Comparison of ENCODE assay signal across 8 mouse cellular contexts in the genomic region with DNA sequence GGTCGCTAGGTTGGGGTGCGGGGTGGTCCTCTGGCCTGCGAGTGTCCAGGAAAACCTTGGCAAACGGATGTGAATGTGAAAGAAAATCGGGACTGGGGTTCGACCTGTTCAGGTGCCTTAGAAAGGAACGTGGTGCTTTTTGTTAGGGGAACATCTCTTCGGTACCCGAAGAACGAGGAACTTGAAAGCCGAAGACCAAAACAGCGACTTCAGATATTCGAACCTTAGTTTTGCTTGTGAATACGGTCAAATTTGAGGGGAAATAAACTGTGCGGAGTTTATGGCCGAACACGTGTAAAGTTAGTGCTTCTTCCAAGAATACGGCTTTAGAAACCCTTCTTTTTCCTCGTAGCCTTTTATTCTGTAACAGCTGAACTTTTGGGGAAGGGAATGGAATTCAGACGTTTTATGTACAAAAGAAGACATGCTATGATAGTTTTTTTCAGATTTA. TPM values are rescaled to one million over a fixed set of nuclear protein-coding genes. Genes with fewer than 3 reads are reported as not detected.
A peak's percentile ranks its signal among the peaks of the same experiment; 100 is the strongest.
DNase-seq lines count a peak whose midpoint lies in the region; ATAC-seq and TF ChIP-seq lines count a peak whose summit lies in the region.

No protein-coding gene starts in this region.

- no peaks in the 10 kb centered on the region for H3K36me3 ChIP-seq in heart, embryonic 11.5 days (ENCODE audit: control insufficient read depth, insufficient read depth, low read length)
- peaks cover 0 to 8% of the 10 kb centered on the region in 2 experiments for H3K36me3 ChIP-seq in CH12.LX (replicated peaks in 1 of 2; ENCODE audit: control insufficient read depth in 1 of 2, insufficient read depth in 1 of 2, low read length in 1 of 2)
- no peaks in the 10 kb centered on the region for H3K36me3 ChIP-seq in forebrain, embryonic 12.5 days (replicated peaks)
- peaks cover 5% of the 10 kb centered on the region; the same call in 1 of the 2 replicates for H3K36me3 ChIP-seq in liver, embryonic 13.5 days

- peak overlapping the region; percentile 85 for H3K4me2 ChIP-seq in heart, embryonic 11.5 days
- peak overlapping the region; percentile 78; the same call in 1 of the 2 replicates for H3K4me2 ChIP-seq in CH12.LX (ENCODE audit: insufficient read depth, low read depth, poor library complexity, severe bottlenecking)
- H3K4me2 ChIP-seq in forebrain, embryonic 12.5 days, result peak overlapping the region; percentile 71
- H3K4me2 ChIP-seq in liver, embryonic 13.5 days, result peak overlapping the region; percentile 86

- H3K4me3 ChIP-seq in heart, embryonic 11.5 days (ENCODE audit: low read depth, low read length), result peak overlapping the region; percentile 98
- peak overlapping the region; percentile 83 to 95 (median 85) for H3K4me3 ChIP-seq in CH12.LX (replicated peaks in 1 of 3; ENCODE audit: low read depth in 2 of 3, low read length in 2 of 3, poor library complexity in 1 of 3)
- H3K4me3 ChIP-seq in forebrain, embryonic 12.5 days (replicated peaks), result peak overlapping the region; percentile 94
- H3K4me3 ChIP-seq in liver, embryonic 13.5 days (replicated peaks), result peak overlapping the region; percentile 91

- H3K9me3 ChIP-seq in heart, embryonic 11.5 days (replicated peaks; ENCODE audit: control insufficient read depth, low read length), result no peaks in the 10 kb centered on the region
- no peaks in the 10 kb centered on the region for H3K9me3 ChIP-seq in CH12.LX (replicated peaks; ENCODE audit: low read length)
- peaks cover 10% of the 10 kb centered on the region; the same call in 1 of the 2 replicates for H3K9me3 ChIP-seq in forebrain, embryonic 12.5 days
- H3K9me3 ChIP-seq in liver, embryonic 13.5 days (replicated peaks), result no peaks in the 10 kb centered on the region

- TF ChIP-seq POLR2A in CH12.LX (IDR thresholded peaks at IDR 0.05; ENCODE audit: low read depth, low read length), result no peak

- no peak for TF ChIP-seq CTCF in CH12.LX (conservative IDR thresholded peaks at IDR 0.05 in 1 of 2, IDR thresholded peaks at IDR 0.05 in 1 of 2; ENCODE audit: low read depth in 2 of 2, low read length in 2 of 2)

- WGBS in heart, embryonic 11.5 days (ENCODE audit: insufficient replicate concordance), result under 1% methylated on average over 20 of the region's 20 CpGs
- under 1% methylated on average over 20 of the region's 20 CpGs for WGBS in forebrain, embryonic 12.5 days
- 1% methylated on average over 20 of the region's 20 CpGs for WGBS in liver, embryonic 13.5 days (ENCODE audit: insufficient replicate concordance)

- peaks cover 48% of the 10 kb centered on the region for H3K79me2 ChIP-seq in CH12.LX (replicated peaks; ENCODE audit: control insufficient read depth, extremely low read depth, insufficient read depth, poor library complexity, severe bottlenecking)

- no peak for TF ChIP-seq EP300 in CH12.LX (IDR thresholded peaks at IDR 0.05; ENCODE audit: low read length)

- dilution Hi-C loops in CH12.LX (cut with MboI; ENCODE audit: extremely low pct_ligation_motif_present, extremely low pct_unique_long_range_greater_than_20kb, low sequenced_read_pairs), result no loop called here

- H3K27me3 ChIP-seq in heart, embryonic 11.5 days (ENCODE audit: control insufficient read depth, insufficient read depth, low read length), result no peaks in the 10 kb centered on the region
- no peaks in the 10 kb centered on the region for H3K27me3 ChIP-seq in CH12.LX (replicated peaks)
- no peaks in the 10 kb centered on the region for H3K27me3 ChIP-seq in forebrain, embryonic 12.5 days
- no peaks in the 10 kb centered on the region for H3K27me3 ChIP-seq in liver, embryonic 13.5 days

- H3K27ac ChIP-seq in heart, embryonic 11.5 days (ENCODE audit: low read depth, low read length), result peak overlapping the region; percentile 98
- H3K27ac ChIP-seq in CH12.LX (ENCODE audit: insufficient read depth, low read depth), result 0 out of 2 replicates have a peak overlapping the region, but pooled peaks have one; percentile 75
- peak overlapping the region; percentile 99 for H3K27ac ChIP-seq in forebrain, embryonic 12.5 days
- H3K27ac ChIP-seq in liver, embryonic 13.5 days, result peak overlapping the region; percentile 93

- H3K4me1 ChIP-seq in heart, embryonic 11.5 days (ENCODE audit: control insufficient read depth, insufficient read depth, low read length), result peaks cover 10% of the 10 kb centered on the region
- H3K4me1 ChIP-seq in CH12.LX (ENCODE audit: control insufficient read depth in 1 of 2, insufficient read depth in 2 of 2), result peaks cover 0 to 36% of the 10 kb centered on the region in 2 experiments; a peak in 3 of 4 replicates
- peaks cover 22% of the 10 kb centered on the region for H3K4me1 ChIP-seq in forebrain, embryonic 12.5 days
- H3K4me1 ChIP-seq in liver, embryonic 13.5 days (replicated peaks), result peaks cover 32% of the 10 kb centered on the region

- H3K9ac ChIP-seq in heart, embryonic 11.5 days (ENCODE audit: low read depth, low read length), result peak overlapping the region; percentile 100
- peak overlapping the region; percentile 89 for H3K9ac ChIP-seq in CH12.LX (ENCODE audit: insufficient read depth, low read depth)
- H3K9ac ChIP-seq in forebrain, embryonic 12.5 days, result peak overlapping the region; percentile 97
- peak overlapping the region; percentile 99 for H3K9ac ChIP-seq in liver, embryonic 13.5 days

- DNase-seq in heart, adult 8-10 months (ENCODE audit: low spot score), result no peak
- peak; percentile 36 for DNase-seq in CH12.LX (ENCODE audit: extremely low read depth)
- no peak for DNase-seq in liver, embryonic 13.5 days
- no peak for DNase-seq in urinary bladder, adult 18-20 months (ENCODE audit: low spot score in 2 of 2)
- no peak for DNase-seq in frontal cortex, adult 2 months (ENCODE audit: extremely low spot score in 1 of 2, low spot score in 1 of 2)
- no peak for DNase-seq in urinary bladder, postnatal 25 days (ENCODE audit: low spot score)

- TF ChIP-seq RAD21 in CH12.LX (IDR thresholded peaks at IDR 0.05; ENCODE audit: low read depth, low read length), result no peak

- in situ Hi-C loops in CH12.LX (cut with MboI; ENCODE audit: low pct_ligation_motif_present, low pct_unique_long_range_greater_than_20kb, low sequenced_read_pairs), result no loop called here

- no peak for ATAC-seq in heart, embryonic 11.5 days (replicated peaks; ENCODE audit: insufficient number of reproducible peaks, low FRiP score, low TSS enrichment)
- ATAC-seq in forebrain, embryonic 12.5 days (ENCODE audit: low FRiP score), result no peak
- no peak for ATAC-seq in liver, embryonic 13.5 days (ENCODE audit: low read depth)

TF ChIP-seq in CH12.LX, 34 proteins besides CTCF, POLR2A, EP300 and RAD21:
- no peak for TF ChIP-seq JUN (IDR thresholded peaks at IDR 0.05; ENCODE audit: insufficient read depth, low read depth, low read length)
- no peak; the same call in 1 of the 2 replicates for TF ChIP-seq UBTF (IDR thresholded peaks at IDR 0.05; ENCODE audit: low read depth, low read length)
- no peak for TF ChIP-seq ELF1 (IDR thresholded peaks at IDR 0.05; ENCODE audit: low read depth, low read length)
- TF ChIP-seq USF2 (conservative IDR thresholded peaks at IDR 0.05; ENCODE audit: low read depth, low read length), result no peak
- no peak for TF ChIP-seq GABPA (IDR thresholded peaks at IDR 0.05; ENCODE audit: insufficient replicate concordance, low read depth, low read length)
- no peak for TF ChIP-seq BHLHE40 (IDR thresholded peaks at IDR 0.05; ENCODE audit: low read depth, low read length)
- peak; percentile 43; the same call in 1 of the 2 replicates for TF ChIP-seq MYC (IDR thresholded peaks at IDR 0.05; ENCODE audit: low read depth, low read length)
- TF ChIP-seq MEF2A (IDR thresholded peaks at IDR 0.05; ENCODE audit: borderline replicate concordance, low read depth, low read length), result no peak
- peak; percentile 79; the same call in 1 of the 2 replicates for TF ChIP-seq MXI1 (IDR thresholded peaks at IDR 0.05; ENCODE audit: low read depth, low read length)
- no peak for TF ChIP-seq NRF1 (IDR thresholded peaks at IDR 0.05; ENCODE audit: low read depth, low read length)
- no peak for TF ChIP-seq NELFE (IDR thresholded peaks at IDR 0.05; ENCODE audit: low read depth, low read length)

RNA-seq across cellular contexts. Expression of gene Pum2, which starts 1.0 kb away (rescaled TPM):
- 39.8 and 41.7 TPM in 2 replicates for polyA plus RNA-seq in heart, embryonic 11.5 days (2014; fragmentation: Nextera tagmentation; extraction: Ambion mirVana)
- total RNA-seq in heart, adult 8-10 months (2022), result 100 to 1,000 TPM; 122 to 130 (median 125) TPM
- total RNA-seq in CH12.LX (2012; rRNA removed) (52.9 and 61.0 TPM in 2 replicates), CH12.LX (2014; rRNA removed) (90.2 and 97.5 TPM in 2 replicates)
- 62.7 and 75.4 TPM in 2 replicates for polyA plus RNA-seq in CH12.LX (2012; ENCODE audit: insufficient read length, low read depth)
- 94.6 and 97.9 TPM in 2 replicates for polyA plus RNA-seq in forebrain, embryonic 12.5 days (2016; fragmentation: Nextera tagmentation; extraction: Ambion mirVana)
- polyA plus RNA-seq in liver, embryonic 13.5 days (2015; fragmentation: Nextera tagmentation; extraction: Ambion mirVana), result 18.0 and 21.4 TPM in 2 replicates
- 81.4 and 89.6 TPM in 2 replicates for polyA plus RNA-seq in frontal cortex, adult 2 months (2012; rRNA removed)
